Mouse (Mus musculus) cerebral cortex, adult 2 months (tissue): Measurements from ENCODE around the gene Tgtp2.

ENCODE experiments used
- WGBS: fragments of 180-500 bp; shearing (Covaris S2); methylation state at CpG from one replicate; pipeline ENCODE4 v1.1.7; 2018; 5-methylcytosine and 5-hydroxymethylcytosine counted together

Tgtp2 gene

DNA sequence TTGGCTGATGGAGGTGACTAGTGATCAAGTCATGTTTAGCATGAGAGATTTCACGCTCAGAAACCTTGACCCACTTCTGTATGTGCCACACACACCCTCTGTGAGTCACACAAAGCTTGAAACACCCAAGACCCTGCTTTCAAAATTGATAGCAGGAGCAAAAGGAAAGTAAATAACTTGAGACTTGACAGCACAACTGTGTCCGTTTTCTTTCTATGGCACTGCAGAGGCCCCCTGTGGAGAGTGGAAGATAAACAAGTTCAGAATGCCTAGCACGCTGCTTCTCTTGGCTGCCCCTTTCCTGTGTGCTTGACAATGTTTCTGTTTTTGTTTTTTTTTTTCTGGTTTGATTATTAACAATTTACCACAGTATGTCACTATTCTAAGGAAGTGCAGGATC, 20.9 kb upstream of the Tgtp2 start:
- WGBS = 45% methylated on average over 3 of the region's 3 CpGs

DNA sequence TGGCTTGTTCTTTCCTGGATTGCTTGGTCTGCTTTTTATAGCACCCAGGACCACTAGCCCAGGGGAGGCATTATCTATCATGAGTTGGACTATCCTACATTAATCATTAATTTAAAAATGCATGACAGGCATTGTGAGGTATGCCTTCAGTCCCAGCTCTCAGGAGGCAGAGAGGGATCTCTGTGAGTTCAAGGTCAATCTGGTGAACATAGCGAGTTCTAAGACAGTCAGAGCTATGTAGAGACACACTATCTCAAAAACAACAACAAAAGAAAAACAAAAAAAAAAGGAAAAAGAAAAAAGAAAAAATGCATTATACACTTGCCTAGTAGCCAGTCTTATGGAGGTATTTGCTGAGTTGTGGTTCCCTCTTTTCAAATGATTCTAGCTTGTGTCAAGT, 20.4 kb upstream of the Tgtp2 start:
- WGBS = 88% methylated on average over 1 of the region's 1 CpGs

GRCm38 (mm10) chr11:49083808-49084207, 19.8 kb upstream of the Tgtp2 start:
- WGBS = 77% methylated on average over 3 of the region's 3 CpGs

- 42% methylated on average over 1 of the region's 1 CpGs for WGBS
Measured at GRCm38 (mm10) chr11:49083146-49083545, 19.1 kb upstream of the Tgtp2 start.

DNA sequence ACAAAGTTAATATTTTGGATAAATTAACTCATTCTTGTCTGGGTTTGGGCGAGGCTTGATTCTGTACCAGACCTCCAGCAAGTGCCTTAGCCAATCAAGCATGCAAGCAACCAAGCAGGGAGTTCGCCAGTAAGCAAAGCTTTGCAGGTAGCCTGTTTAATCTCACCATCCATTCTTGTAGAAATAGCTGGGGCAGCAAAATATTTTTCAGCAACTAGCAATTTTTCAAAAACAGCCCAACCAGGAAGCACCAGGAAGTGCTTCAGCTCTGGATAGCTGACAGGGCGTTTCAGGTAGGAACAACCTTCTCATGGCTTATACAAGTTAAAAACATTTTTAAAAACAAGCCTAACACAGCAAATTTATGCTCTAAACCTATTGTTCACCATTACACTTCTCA, 17.9 kb upstream of the Tgtp2 start:
- WGBS = 86% methylated on average over 3 of the region's 3 CpGs

DNA sequence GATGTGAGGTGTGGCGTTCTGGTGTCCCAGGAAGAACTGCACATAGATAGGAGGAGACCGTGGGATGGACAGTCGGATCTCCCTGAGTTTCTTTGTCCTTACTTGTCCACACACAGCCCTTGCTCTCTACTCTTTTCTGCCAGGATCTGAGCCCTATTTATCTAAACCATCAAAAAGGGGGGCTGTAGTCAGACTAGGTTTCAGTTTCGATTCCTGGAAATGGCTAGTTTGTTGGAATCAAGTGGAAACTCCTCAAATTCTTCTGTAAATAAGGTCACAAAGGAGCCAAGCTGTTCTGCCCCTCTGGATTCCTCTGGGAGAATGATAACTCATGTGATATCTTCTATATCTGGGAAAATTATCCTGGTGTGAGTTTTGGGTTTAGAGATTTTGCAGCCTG, 17.4 kb upstream of the Tgtp2 start:
- WGBS = 83% methylated on average over 4 of the region's 4 CpGs

DNA sequence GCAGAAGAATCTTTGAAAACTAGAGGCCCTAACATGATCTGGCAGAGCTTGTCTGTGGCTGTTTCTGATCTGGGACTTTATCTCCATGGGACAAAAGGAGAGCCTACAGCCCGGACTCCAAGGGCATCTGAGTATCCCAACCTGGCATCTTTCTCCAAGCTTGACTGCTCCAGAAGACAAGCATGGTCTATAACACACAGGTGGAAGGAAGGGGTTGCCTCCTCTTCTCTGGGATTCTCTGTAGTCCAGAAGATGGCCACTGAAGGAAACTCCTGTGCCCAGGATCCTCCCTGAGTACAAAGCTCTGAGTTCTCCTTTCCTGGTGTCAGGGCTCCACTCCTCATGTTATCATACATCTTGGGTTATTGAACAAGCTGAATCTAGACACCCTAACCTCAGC, 16.6 kb upstream of the Tgtp2 start:
- WGBS = 88% methylated on average over 1 of the region's 1 CpGs

DNA sequence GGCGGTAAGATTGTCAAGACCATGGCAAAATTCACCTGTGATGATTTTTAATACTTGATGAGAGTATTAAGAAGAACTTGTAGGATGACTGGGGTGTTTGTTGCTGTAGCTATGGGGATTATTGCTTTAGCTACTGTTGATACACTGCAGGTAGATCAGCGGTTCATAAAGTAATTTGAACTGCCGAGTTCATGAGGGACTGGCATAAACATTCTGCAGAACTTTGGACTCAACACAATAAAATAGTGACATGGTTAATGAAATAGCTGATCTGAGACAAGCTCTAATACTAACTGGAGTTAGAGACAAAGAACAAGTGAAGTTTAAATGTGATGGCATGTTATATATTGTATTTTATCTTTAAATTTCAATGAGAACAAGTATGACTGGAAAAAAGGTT, 14.7 kb upstream of the Tgtp2 start:
- WGBS = 89% methylated on average over 3 of the region's 3 CpGs

- 91% methylated on average over 1 of the region's 1 CpGs for WGBS
Measured at GRCm38 (mm10) chr11:49077012-49077411, 13.0 kb upstream of the Tgtp2 start.

- 71% methylated on average over 6 of the region's 6 CpGs for WGBS
Measured at GRCm38 (mm10) chr11:49076001-49076757, 12.2 kb upstream of the Tgtp2 start, which contains the start of gene Ifi47. Ifi47 (plus strand) TSS chr11:49076587.

DNA sequence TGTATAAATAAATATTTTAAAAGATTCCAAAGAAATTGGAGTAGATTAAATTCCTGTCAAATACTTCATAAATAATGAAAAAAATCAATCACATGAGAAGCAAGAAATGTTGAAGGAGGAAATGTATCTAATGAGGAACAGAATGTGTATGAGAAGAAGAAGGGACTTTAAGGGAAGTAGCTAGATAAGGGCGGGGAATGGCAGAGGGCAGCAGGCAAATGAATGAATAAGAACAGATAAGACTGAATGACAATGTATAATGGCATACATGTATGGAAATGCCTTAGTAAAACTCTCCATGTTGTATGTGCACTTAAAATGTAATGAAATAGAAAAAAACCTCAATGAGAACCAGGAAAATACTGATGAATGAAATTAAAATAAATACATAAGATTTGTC, 4.4 kb upstream of the Tgtp2 start:
- 93% methylated on average over 1 of the region's 1 CpGs for WGBS

- 88% methylated on average over 2 of the region's 2 CpGs for WGBS
Measured at GRCm38 (mm10) chr11:49061865-49062264, 2.1 kb downstream of the Tgtp2 start.

DNA sequence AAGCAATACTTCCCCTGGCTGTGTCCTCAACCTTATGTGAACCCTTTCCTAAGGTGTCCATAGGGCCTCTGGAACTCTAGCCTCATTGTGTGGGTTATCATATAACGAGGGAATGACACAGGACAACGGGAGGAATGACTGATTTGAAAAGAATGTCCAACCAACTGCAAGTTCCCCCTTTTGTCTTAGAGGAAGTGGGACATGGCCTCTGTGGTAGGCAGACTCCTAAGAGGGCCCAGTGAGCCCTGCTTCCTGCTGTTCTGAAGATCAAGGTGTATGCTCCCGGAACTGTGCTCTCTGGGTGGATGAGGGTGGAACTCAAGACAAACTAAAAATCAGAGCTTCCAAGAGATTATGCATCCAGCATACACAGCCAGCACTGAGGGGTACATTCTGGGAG, 3.9 kb downstream of the Tgtp2 start:
- WGBS = 51% methylated on average over 2 of the region's 3 CpGs

DNA sequence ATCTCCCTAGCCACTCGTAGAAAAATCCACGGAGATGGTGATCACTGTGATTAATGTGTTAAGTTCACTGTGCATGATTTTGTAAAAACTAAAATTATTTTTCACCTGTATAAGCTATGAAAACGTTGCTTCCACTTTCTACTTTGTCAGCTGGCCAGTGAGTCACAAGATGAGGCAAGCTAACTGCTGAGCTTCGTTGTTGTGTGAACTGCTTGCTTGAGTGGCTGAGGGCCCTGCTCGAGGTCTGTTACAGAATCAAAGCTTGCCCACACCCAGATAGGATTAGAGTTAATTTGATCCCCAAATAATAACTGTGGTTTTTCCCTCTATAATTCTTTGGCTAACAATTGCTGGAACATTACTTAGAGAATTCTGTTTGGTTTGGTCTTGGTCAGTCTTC, 12.1 kb downstream of the Tgtp2 start:
- no CpG with 5 or more reads among the region's 5 CpGs for WGBS

DNA sequence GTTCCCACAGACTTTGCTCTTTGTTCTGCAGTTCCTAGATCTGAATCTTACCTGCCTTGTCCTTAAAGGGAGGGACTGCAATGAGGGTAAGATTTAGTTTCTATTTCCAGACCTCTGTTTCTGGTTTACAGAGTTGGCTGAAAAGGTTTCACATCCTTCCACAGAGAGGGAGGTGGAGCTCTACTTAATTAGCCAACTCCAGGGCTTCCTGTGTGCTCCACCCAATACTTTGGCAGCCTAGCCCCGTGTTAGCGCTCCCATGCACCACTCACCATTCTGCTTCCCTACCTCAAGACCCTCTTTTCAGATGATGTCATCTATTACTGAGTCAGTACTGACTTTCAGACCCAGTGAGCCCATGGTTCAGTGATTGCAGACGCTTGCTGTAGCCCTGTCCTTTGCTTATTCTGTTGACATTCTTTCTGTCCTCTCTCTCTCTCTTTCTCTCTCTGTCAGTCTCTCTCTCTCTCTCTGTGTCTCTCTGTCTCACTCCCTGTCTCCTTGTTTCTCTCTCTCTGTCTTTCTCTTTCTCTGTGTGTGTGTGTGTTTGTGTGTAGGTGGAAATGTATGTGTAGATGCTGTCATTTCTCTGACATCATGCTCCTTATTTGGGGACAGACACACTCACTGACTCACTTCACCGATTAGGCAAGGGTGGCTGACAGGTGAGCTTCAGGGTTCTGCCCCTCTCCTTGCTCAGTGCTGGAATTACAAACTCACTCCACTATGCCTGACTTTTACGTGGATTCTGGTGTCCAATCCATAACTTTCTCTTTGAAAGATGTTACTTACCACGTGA, 12.7 kb downstream of the Tgtp2 start, which contains the start of gene 9930111J21Rik2:
9930111J21Rik2 (minus strand) TSS at position 150 of the 799 bp plus-strand sequence.
- 86% methylated on average over 1 of the region's 6 CpGs for WGBS
